Mouse (Mus musculus) heart, embryonic 11.5 days (tissue): Measurements from ENCODE around the gene Rnf167. TPM values are rescaled to one million over a fixed set of nuclear protein-coding genes. Genes with fewer than 3 reads are reported as not detected.

Experiments used
- ATAC-seq: fragments of 200-750 bp; cut with Nextera tagmentation; replicated peaks from 2 replicates; pipeline ENCODE4 v1.8.0; 2017; ENCODE audit warnings: moderate library complexity; ENCODE audit not compliant: insufficient number of reproducible peaks, low FRiP score, low TSS enrichment
- H3K27ac ChIP-seq: fragments of 300-500 bp; sonication (generic); 2 replicates; pipeline ENCODE4 v1.5.1; 2014; ENCODE audit warnings: mild to moderate bottlenecking, low read depth, low read length
- H3K27me3 ChIP-seq: fragments of 300-500 bp; sonication (generic); 2 replicates; pipeline ENCODE4 v1.6.1; 2014; ENCODE audit warnings: mild to moderate bottlenecking, low read length, mixed read lengths; ENCODE audit not compliant: control insufficient read depth, insufficient read depth
- H3K36me3 ChIP-seq: fragments of 300-500 bp; sonication (generic); 2 replicates; pipeline ENCODE4 v1.6.1; 2014; ENCODE audit warnings: mild to moderate bottlenecking, low read length, moderate library complexity, mixed read lengths; ENCODE audit not compliant: control insufficient read depth, insufficient read depth
- H3K4me1 ChIP-seq: fragments of 300-500 bp; sonication (generic); 2 replicates; pipeline ENCODE4 v1.6.1; 2014; ENCODE audit warnings: low read length; ENCODE audit not compliant: control insufficient read depth, insufficient read depth
- H3K4me2 ChIP-seq: fragments of 300-500 bp; sonication (generic); 2 replicates; pipeline ENCODE4 v1.6.1; 2014; ENCODE audit warnings: mild to moderate bottlenecking, moderate library complexity
- H3K4me3 ChIP-seq: fragments of 300-500 bp; sonication (generic); 2 replicates; pipeline ENCODE4 v1.5.1; 2014; ENCODE audit warnings: low read depth, low read length
- H3K9ac ChIP-seq: fragments of 300-500 bp; sonication (generic); 2 replicates; pipeline ENCODE4 v1.6.1; 2014; ENCODE audit warnings: mild to moderate bottlenecking, low read depth, low read length, moderate library complexity
- H3K9me3 ChIP-seq: fragments of 300-500 bp; sonication (generic); replicated peaks from 2 replicates; pipeline ENCODE4 v1.6.1; 2016; ENCODE audit warnings: low read length; ENCODE audit not compliant: control insufficient read depth
- WGBS: fragments of 180-500 bp; shearing (Covaris S2); extraction: QIAGEN DNeasy Blood & Tissue Kit; methylation state at CpG from one replicate; pipeline ENCODE4 v1.1.7; 2014; ENCODE audit not compliant: insufficient replicate concordance; 5-methylcytosine and 5-hydroxymethylcytosine counted together
- polyA plus RNA-seq: library from polyadenylated mRNA; unstranded; fragments of >200 nt; fragmentation: Nextera tagmentation; extraction: Ambion mirVana; gene quantifications from 2 replicates; pipeline ENCODE4 v1.2.1, GENCODE M21; 2014

The Rnf167 gene
- polyA plus RNA-seq, 1 experiment from 2014 or later = 76.9 TPM

DNA sequence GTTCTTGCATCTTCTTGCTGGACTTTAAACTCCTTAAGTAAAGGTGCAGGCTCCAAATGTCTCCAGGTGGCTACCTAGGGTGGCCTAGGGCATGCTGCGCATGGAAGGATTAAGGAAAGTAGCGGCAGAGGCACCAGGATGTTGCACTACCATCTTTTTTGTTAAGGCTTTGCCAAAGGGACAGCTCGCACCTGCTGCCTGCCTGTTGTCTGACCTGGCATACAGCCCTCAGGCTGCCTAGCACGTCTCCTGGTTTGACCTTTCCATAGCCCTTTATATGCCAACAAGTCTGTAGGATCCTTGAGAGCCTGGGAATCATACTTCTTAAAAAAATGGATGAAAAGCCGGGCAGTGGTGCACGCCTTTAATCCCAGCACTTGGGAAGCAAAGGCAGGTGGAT lies 4.0 kb upstream of the Rnf167 start:
- Histone ChIP-seq H3K9me3 (no peaks in the 10 kb centered on the region), H3K4me2 (no peak overlapping the region), H3K4me3 (no peak overlapping the region), H3K27me3 (no peaks in the 10 kb centered on the region), H3K36me3 (peaks cover 16% of the 10 kb centered on the region), H3K9ac (no peak overlapping the region), H3K27ac (no peak overlapping the region), H3K4me1 (peaks cover 27% of the 10 kb centered on the region)
- 93% methylated on average over 6 of the region's 6 CpGs for WGBS
- ATAC-seq = no peak

DNA sequence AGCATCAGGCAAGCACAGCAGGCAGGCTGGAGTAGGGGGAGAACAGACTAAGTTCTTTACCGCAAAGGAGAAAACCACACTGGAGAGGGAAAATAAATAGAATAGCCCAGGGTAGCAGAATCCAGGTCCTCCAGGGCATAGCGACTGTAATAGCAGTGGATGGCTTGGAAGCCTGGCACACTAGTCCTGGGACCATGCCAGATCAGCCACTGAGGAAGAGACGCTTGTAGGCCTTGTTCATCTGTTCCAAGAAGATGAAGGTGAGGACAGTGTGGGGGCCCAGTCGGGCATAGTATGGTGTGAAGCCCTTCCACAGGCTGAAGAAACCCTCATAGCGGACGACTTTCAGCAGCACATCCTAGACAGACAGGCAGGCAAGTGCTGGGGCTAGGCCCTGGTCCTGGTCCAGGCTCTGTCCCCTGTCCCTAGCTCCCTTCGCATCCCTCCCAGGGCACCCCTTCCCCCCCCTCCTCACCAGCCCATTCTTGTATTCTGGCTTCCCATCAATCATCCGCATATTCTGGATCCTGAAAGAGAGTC lies 2.4 kb upstream of the Rnf167 start:
- ATAC-seq = no peak
- H3K27me3 ChIP-seq = no peaks in the 10 kb centered on the region
- peaks cover 22% of the 10 kb centered on the region for H3K4me1 ChIP-seq
- H3K36me3 ChIP-seq = peaks cover 24% of the 10 kb centered on the region
- peak overlapping the region; percentile 76; the same call in 1 of the 2 replicates for H3K4me2 ChIP-seq
- no peak overlapping the region for H3K9ac ChIP-seq
- 92% methylated on average over 8 of the region's 8 CpGs for WGBS
- H3K9me3 ChIP-seq = no peaks in the 10 kb centered on the region
- H3K4me3 ChIP-seq = no peak overlapping the region
- no peak overlapping the region for H3K27ac ChIP-seq

DNA sequence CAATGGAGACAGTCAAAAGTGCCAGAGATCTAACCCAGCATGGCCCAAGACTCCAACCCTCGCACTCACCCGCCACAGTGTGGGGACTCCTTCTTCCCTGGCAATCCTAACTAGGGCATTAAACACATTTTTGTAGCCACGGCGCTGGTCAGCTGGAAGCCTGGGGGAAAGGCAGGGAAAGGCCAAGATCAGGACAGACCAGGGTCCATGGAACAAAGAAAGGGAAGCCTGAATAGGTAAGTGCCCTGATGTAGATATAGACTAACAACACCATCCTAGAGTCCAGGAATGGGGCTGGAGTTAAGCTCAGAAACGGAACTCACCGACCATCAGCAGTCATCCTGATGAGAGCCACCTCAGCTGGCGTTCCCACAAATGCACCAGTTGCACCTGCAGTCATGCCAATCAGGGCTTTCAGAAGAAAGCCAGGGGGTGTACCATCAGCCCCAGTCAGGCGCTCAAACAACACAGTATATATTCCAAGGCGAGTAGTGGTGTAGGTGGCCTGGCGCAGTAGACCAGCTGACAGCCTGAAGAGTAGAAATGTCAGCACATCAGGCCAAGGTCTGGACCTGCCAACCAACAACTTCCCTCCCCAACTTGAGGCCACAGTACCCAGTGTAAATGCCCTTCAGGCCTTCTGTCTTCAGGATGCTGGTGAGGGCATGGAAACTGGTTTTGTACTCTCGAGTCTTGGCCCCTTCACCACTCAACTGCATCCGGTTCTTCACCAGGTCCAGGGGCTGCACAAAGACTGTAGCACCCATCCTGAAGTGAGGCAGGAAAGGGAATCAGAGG lies 1.4 kb upstream of the Rnf167 start:
- Histone ChIP-seq H3K4me3 (peak overlapping the region; percentile 76), H3K9ac (peak overlapping the region; percentile 88), H3K27ac (peak overlapping the region; percentile 90; the same call in 1 of the 2 replicates), H3K4me2 (peak overlapping the region; percentile 76), H3K36me3 (peaks cover 32% of the 10 kb centered on the region), H3K27me3 (no peaks in the 10 kb centered on the region), H3K4me1 (peaks cover 24% of the 10 kb centered on the region), H3K9me3 (no peaks in the 10 kb centered on the region)
- ATAC-seq = no peak
- 84% methylated on average over 12 of the region's 12 CpGs for WGBS

DNA sequence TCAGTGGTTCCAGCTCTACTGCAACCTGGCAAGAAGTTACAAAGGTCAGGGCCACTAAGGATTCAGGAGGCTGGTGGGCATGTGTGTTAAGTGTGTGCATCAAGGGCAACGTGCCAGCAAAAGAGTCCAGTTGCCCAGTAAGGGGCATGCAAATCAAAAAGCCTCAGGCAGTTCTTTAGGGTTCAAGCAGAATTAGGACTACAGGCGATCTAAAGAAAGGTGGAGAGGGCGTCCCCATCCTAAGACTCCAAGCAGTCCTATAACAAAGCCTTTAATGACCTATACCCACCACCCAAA lies 828 bp upstream of the Rnf167 start:
- H3K27ac ChIP-seq = peak overlapping the region; percentile 90
- 31% methylated on average over 3 of the region's 3 CpGs for WGBS
- peak overlapping the region; percentile 88 for H3K9ac ChIP-seq
- no peaks in the 10 kb centered on the region for H3K9me3 ChIP-seq
- H3K4me3 ChIP-seq = peak overlapping the region; percentile 76
- ATAC-seq = no peak
- peak overlapping the region; percentile 76 for H3K4me2 ChIP-seq
- no peaks in the 10 kb centered on the region for H3K27me3 ChIP-seq
- peaks cover 37% of the 10 kb centered on the region for H3K36me3 ChIP-seq
- H3K4me1 ChIP-seq = peaks cover 30% of the 10 kb centered on the region

DNA sequence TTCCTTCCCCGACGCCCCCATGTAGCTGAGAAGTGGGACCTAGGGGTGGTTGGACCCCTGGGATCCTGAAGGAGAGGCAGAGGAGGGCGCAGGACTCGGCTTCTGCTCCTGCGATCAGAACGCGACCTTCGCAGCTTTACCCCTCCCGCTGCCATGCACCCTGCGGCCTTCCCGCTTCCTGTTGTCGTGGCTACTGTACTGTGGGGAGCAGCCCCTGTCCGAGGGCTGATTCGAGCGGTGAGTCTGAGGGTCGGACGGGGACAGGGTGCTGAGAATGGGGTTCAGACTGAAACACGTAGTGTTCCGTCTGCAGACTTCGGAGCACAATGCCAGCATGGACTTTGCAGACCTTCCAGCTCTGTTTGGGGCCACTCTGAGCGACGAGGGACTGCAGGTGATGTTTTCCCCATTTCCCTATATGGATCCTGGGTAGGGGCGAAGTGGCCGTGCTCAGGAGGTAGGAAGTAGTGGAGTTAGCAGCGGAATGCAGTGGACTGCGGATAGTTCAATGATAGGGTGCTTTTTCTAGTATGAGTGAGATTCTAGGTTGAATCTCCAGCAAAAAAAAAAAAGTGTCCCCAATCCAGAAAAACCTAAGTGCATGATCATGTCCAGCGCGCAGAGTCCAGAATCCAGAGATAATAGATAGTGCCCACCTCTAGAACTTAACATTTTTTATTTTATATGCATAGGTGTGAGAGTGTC lies 833 bp downstream of the Rnf167 start:
- Histone ChIP-seq H3K27me3 (no peaks in the 10 kb centered on the region), H3K4me3 (peak overlapping the region; percentile 76), H3K4me2 (peak overlapping the region; percentile 93), H3K9me3 (no peaks in the 10 kb centered on the region), H3K36me3 (peaks cover 47% of the 10 kb centered on the region), H3K4me1 (peaks cover 44% of the 10 kb centered on the region), H3K9ac (peak overlapping the region; percentile 91), H3K27ac (peak overlapping the region; percentile 94)
- WGBS = 2% methylated on average over 28 of the region's 28 CpGs
- peak; percentile 23; the same call in 1 of the 2 replicates for ATAC-seq

DNA sequence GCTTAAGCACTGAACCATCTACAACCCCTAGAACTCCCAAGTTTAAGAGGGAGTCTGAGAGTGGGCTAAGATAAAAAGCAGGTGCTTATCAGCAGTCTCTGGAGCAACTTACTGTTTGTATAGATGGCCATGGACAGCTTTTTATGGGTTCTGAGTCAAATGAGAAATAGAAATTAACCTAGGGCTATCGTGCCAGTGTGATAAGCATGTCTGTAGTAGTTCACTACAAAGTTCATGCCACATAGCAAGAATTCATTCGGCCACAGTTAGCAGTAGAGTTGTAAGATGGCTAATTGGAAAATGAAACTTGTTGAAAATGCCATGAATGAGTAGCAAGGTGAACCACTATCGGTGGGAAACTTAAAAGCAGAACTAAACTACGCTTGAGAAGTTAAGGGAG lies 1.5 kb downstream of the Rnf167 start:
- Histone ChIP-seq H3K4me3 (peak overlapping the region; percentile 76), H3K36me3 (peaks cover 47% of the 10 kb centered on the region), H3K27ac (no peak overlapping the region), H3K9me3 (no peaks in the 10 kb centered on the region), H3K9ac (peak overlapping the region; percentile 91; the same call in 1 of the 2 replicates), H3K27me3 (no peaks in the 10 kb centered on the region), H3K4me1 (peaks cover 44% of the 10 kb centered on the region), H3K4me2 (peak overlapping the region; percentile 93)
- WGBS = 71% methylated on average over 4 of the region's 4 CpGs
- ATAC-seq = no peak

DNA sequence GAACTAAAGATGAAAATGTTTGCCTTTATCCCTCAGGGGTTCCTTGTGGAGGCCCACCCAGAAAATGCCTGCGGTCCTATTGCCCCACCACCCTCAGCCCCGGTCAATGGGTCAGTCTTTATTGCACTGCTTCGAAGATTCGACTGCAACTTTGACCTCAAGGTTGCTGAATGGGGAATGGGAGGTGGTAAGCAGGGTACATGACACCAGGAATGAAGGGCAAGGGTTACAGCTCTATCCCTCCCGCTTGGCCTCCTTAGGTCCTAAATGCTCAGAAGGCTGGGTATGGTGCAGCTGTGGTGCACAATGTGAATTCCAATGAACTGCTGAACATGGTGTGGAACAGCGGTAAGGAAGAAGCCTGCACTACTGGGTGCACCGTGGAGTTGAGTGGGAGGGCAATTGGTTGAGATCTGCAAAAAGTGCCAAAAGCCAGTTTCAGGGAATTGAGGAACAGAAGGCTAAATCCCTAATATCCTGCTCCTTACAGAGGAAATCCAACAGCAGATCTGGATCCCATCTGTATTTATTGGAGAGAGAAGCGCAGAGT lies 2.2 kb downstream of the Rnf167 start:
- 85% methylated on average over 8 of the region's 8 CpGs for WGBS
- Histone ChIP-seq H3K4me2 (peak overlapping the region; percentile 93), H3K27ac (no peak overlapping the region), H3K4me3 (peak overlapping the region; percentile 76), H3K4me1 (peaks cover 44% of the 10 kb centered on the region), H3K9ac (no peak overlapping the region), H3K9me3 (no peaks in the 10 kb centered on the region), H3K27me3 (no peaks in the 10 kb centered on the region), H3K36me3 (peaks cover 45% of the 10 kb centered on the region)
- no peak for ATAC-seq

DNA sequence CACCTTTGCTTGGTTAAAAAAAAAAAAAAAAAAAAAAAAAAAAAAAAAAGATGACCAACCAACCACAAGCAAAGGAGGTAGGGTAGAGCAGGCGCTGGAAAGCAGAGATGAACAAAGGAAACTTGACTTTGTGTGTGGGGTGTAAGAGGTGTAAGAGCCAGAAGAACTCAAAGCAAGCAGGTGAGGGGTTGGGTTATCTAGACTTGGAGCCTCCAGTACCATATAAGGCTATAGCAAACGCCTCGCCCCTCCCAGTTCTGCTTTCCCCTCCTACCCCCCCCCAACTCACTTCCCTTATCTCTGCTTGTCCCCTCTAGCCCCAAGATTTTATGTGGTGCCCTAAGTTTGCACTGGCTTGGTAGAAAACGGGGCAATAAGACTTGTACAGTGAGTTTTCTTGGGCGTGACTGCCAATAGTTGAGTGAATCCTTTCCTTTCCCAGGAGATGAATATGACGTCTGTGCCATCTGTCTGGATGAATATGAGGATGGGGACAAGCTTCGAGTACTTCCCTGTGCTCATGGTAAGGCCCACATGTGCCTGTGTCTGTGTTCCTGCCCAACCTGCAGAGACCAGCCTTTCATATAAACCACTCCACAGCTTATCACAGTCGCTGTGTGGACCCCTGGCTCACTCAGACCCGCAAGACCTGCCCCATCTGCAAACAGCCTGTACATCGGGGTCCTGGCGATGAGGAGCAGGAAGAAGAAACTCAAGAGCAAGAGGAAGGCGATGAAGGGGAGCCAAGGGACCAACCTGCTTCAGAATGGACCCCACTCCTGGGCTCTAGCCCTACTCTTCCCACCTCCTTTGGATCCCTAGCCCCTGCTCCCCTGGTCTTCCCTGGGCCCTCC lies 3.5 kb downstream of the Rnf167 start:
- peak overlapping the region; percentile 8; the same call in 1 of the 2 replicates for H3K9ac ChIP-seq
- 0 out of 2 replicates have a peak overlapping the region, but pooled peaks have one; percentile 8 for H3K4me3 ChIP-seq
- peaks cover 32% of the 10 kb centered on the region for H3K36me3 ChIP-seq

More for the DNA sequence above, 3.5 kb downstream of the Rnf167 start:
- Histone ChIP-seq H3K4me1 (peaks cover 41% of the 10 kb centered on the region), H3K9me3 (no peaks in the 10 kb centered on the region), H3K4me2 (peak overlapping the region; percentile 23; the same call in 1 of the 2 replicates), H3K27ac (peak overlapping the region; percentile 4; the same call in 1 of the 2 replicates), H3K27me3 (no peaks in the 10 kb centered on the region)
- WGBS = 68% methylated on average over 12 of the region's 12 CpGs
- ATAC-seq = no peak
